Mouse (Mus musculus): ENCODE data around the gene Gale.
"Not testable (repeated sequence)": the region's sequence is repeated elsewhere in the genome, so short reads cannot be mapped to it uniquely, and the experiment has no call there.

Gene Gale

GRCm38 (mm10) chr4:135963457-135964193 lies at the start of gene Gale:
Gale (plus strand) TSS chr4:135963727.
- peak; percentile 82 for DNase-seq (ENCODE audit: low spot score)

DNA sequence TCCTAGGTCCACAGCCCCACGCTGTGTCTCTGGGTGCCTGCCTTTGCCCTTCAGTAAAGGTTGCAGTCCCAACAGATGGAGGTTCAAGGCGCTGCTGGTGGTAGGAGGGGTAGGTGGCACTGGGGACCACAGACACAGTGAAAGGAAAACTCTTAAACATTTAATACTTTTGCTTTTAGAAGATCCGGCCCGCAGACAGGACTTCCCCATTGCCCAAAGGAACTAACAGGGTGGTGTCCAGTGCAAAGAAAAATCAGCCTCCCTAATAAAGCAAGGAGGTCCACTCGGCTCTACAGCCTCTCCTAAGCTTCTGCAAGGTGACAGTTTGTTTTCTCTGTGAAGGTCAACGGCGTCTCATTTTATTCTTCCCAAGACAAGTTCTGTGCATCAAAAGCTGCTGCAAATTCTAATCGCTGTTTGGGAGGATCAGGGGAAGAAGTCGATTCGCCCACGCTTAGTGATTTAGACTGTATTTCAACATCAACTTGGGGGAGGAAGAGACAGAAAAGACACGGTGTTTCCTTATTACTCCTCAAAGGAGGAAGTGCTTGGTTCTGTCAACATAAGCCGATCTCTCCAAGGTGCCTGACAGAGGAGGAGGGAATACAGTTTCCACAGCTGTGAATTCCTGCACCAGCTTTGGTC lies 44.8 kb upstream of the Gale start:
- DNase-seq (ENCODE audit: low spot score), result no peak

GRCm38 (mm10) chr4:135919280-135919639 lies 44.3 kb upstream of the Gale start:
- DNase-seq (ENCODE audit: low spot score), result no peak

DNA sequence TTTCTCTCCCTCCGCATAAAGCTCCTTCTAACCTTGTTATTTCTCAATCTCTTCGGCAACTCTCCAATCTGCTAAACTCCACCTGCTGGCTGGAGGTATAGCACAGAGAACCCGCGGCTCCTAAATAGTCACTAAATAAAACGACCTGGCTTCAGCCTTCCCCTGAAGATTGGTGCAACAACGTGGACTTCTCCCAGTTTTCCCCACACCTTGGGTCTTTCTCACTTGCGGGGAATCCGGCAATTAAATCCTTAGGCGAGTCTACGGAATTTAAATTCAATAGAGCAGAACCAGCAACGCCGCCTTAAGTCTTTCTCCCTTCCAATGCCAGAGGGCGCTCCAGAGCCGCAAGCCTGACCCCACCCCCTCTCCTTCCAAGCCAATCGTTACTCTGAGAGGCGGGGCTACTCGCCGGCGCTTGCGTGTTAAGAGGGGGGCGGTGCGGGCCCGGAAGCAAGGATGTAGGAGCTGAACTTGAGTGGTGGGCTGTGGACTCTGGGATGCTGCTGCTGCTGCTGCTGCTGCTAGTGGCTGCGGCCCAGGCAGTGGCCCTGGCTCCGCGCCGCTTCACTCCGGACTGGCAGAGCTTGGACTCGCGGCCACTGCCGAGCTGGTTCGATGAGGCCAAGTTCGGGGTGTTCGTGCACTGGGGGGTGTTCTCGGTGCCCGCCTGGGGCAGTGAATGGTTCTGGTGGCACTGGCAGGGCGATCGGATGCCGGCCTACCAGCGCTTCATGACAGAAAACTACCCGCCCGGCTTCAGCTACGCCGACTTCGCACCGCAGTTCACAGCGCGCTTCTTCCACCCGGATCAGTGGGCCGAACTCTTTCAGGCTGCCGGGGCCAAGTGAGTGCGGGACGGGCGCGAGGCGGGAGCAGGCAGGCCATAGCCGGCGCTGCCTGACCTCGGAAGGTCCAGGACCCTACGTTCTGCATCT lies 43.0 kb upstream of the Gale start, which contains the start of gene Fuca1:
TSS of gene Fuca1 (plus strand) at position 432 of the 938 bp plus-strand sequence.
- peak; percentile 80 for DNase-seq (ENCODE audit: low spot score)

- DNase-seq (ENCODE audit: low spot score), result no peak
These were observed 42.0 kb upstream of the Gale start for GRCm38 (mm10) chr4:135921257-135922120.

- DNase-seq (ENCODE audit: low spot score), result no peak
These were observed 41.3 kb upstream of the Gale start for GRCm38 (mm10) chr4:135922190-135922589.

- DNase-seq (ENCODE audit: low spot score), result no peak
These were observed 39.1 kb upstream of the Gale start for GRCm38 (mm10) chr4:135924418-135924817.

- no peak for DNase-seq (ENCODE audit: low spot score)
These were observed 38.2 kb upstream of the Gale start for GRCm38 (mm10) chr4:135925341-135925740.

DNA sequence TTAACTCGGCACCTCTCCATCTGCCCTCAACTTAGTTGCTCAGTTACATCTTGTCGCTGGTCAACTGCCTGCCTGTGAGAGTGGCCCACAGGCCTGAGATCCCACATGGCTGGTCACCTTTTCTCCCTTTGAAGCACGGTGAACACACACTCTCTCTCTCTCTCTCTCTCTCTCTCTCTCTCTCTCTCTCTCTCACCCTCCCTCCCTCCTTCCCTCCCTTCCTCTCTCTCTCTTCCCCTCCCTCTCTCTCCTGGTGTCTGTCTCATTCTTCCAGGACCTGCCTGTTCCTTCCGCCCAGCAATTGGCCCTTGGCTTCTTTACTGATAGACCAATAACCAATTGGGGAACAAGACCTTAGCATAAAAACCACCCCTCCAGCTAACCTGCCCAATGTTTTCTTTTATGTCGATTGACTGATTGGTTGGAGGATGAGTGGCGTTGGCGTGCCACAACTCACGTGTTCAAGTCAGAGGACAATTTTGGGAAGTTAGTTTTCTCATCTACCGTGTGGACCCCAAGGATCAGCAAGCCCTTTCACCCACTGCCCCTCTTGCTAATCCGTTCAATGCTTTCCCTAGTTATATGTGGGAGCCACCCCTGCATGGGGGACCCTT lies 37.2 kb upstream of the Gale start:
- DNase-seq (ENCODE audit: low spot score), result no peak

DNA sequence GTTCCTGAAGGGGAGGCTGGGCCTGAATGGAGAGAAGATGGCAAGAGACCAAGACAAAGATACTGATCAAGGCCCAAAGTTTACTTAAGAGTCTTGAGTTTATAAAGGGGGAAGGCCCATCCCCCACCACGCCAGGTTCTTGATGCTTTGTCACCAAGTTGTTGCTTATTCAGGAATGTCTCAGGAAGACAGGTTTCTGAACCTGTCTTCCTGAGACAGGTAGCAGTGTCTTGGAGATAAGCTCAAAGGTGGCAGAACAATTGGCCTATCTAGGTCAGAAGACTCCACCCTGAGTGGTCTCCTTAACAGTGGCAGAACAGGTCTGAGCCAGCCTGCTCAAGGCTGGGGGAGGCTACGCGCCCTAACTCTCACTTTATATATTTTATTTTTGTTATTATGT lies 36.7 kb upstream of the Gale start:
- no peak for DNase-seq (ENCODE audit: low spot score)

- no peak for DNase-seq (ENCODE audit: low spot score)
These were observed 35.2 kb upstream of the Gale start for GRCm38 (mm10) chr4:135928376-135928775.

- DNase-seq (ENCODE audit: low spot score), result no peak
These were observed 34.1 kb upstream of the Gale start for GRCm38 (mm10) chr4:135929405-135929804.

- no peak for DNase-seq (ENCODE audit: low spot score)
These were observed 33.7 kb upstream of the Gale start for GRCm38 (mm10) chr4:135929828-135930227.

- DNase-seq (ENCODE audit: low spot score), result no peak
These were observed 33.3 kb upstream of the Gale start for GRCm38 (mm10) chr4:135930239-135930638.

DNA sequence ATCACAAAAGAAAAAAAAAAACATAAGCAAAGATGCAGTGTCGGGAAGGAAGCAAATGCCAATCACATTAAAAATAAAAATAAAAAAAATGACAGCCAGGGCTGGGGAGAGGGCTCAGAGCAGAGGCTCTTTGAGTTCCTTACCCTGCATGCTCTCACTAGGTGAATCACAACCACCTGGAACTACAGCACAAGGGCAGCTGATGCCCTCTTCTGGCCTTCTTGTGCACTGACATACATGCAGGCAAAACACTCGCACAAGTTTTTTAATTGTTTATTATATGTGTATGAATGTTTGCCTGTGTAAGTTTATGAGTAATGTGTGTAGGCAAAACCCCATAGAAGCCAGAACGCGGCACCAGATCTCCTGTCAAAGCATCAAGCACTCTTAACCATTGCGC lies 31.7 kb upstream of the Gale start:
- DNase-seq (ENCODE audit: low spot score), result no peak

DNA sequence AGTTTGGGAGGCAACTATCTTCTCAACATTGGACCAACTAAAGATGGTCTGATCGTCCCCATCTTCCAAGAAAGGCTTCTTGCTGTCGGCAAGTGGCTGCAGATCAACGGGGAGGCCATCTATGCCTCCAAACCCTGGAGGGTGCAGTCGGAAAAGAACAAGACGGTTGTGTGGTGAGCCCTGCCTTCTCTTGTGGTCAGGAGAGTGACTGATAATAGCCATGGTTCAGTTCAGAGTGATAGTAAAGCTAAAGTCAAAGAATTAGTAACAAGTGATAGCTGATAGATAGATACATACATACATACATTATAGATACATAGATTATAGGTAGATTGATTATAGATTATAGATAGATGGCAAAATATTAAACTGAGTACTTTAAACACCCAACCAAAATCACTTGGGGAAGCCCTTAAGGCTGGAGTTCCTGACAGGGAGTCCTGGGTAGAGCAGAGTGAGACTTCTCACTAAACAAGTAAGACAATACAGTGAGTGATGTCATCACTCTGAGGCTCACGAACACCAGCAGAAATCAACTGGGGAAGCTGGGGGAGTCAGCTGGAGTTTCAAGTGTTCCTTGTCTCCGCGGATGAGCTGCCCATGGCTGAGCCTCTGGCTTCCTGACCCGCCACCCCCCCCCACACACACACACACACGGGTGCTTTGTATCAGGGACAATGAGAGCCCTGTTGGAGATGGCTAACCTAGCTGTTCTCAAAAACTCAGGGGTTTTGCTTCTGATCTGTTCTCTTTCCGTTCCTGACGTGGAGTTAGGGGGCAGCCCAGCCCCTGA lies 28.6 kb upstream of the Gale start:
- no peak for DNase-seq (ENCODE audit: low spot score)

DNA sequence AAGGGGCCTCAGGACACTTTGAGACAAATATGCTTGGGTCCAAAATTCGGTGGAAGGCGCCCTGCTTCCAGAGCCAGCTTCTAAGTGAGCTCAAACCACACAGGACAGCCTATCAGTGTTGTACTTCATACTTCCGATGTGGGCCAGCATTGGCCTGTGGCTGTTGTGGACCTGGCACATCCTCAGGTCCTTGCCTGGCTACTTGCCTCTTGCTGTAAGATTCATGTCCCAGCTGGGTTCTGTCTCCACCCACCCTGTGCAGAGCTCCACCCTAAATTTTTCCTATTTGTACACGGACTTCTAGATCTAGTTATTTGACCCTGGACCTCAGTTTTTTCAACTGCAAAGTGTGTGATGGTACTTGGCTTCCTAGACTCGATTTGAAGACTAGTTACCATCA lies 28.0 kb upstream of the Gale start:
- no peak for DNase-seq (ENCODE audit: low spot score)

DNA sequence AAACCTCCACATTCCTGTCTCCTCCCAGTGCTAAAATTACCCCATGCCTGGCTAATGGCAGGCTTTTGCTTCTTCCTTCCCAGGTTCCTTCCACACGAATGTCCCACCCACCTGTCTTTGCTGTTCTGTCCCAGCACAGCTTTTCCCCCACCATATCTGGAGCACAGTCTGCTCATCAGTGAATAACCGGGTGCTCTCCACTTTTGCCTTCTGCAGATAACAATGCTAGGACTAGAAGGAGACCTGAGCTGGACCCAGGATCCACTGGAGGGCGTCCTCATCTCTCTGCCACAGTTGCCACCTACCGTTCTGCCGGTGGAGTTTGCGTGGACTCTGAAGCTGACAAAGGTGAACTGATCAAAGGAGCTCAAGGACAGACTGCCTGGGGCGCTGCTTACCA lies 24.7 kb upstream of the Gale start:
- no peak for DNase-seq (ENCODE audit: low spot score)

DNA sequence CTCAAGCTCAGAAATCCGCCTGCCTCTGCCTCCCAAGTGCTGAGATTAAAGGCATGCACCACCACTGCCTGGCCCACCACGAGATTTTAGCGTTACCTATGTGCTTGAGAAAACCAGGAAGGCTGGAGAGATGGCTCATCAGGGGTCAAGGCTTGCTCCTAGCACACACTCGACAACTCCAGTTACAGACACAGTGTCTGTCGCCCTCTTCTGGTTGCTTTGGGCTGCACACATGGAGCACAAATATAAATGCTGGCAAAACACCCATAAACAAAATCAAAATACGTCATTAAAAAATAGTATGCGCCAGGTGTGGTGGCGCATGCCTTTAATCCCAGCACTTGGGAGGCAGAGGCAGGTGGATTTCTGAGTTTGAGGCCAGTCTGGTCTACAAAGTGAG lies 22.5 kb upstream of the Gale start:
- not testable (repeated sequence) for DNase-seq (ENCODE audit: low spot score)

- DNase-seq (ENCODE audit: low spot score), result no peak
These were observed 21.3 kb upstream of the Gale start for GRCm38 (mm10) chr4:135942193-135942592.

Data from urinary bladder, postnatal 10 days (tissue).